23 mouse cellular contexts compared by ENCODE assay signal in genomic region chr14:43268521-43269084, GRCm38 (mm10). TPM values are rescaled to one million over a fixed set of nuclear protein-coding genes. Genes with fewer than 3 reads are reported as not detected.
DNase-seq lines count a peak whose midpoint lies in the region.
"Not testable (repeated sequence)": the region's sequence is repeated elsewhere in the genome, so short reads cannot be mapped to it uniquely, and the experiment has no call there.
"Had no signal": no experiment of that assay in that cellular context is flagged by ENCODE, and none has a peak within 500 bp of the region (broad histone marks: within the 10 kb centered on the region; RNA-seq: fewer than 3 reads in every experiment).

No protein-coding gene starts in this region.

- not testable (repeated sequence) for H3K27me3 ChIP-seq in embryonic facial prominence, embryonic 10.5 days (replicated peaks; ENCODE audit: low read depth, poor library complexity, severe bottlenecking); heart, embryonic 10.5 days (ENCODE audit: insufficient read depth, poor library complexity, severe bottlenecking)

- DNase-seq in embryonic facial prominence, embryonic 10.5 days (ENCODE audit: low spot score): peak; percentile 3
- peak; percentile 2 for DNase-seq in gastrocnemius, postnatal 10 days
- DNase-seq in heart, adult 11 months: peak; percentile 94
- peak; percentile 33 for DNase-seq in heart, embryonic 10.5 days (ENCODE audit: low spot score)
- peak; percentile 41 to 79 for DNase-seq in left cerebral cortex, postnatal 25 days (ENCODE audit: low spot score in 2 of 2)
- DNase-seq in right cerebral cortex, adult 2 months (ENCODE audit: low spot score in 2 of 2): peak; percentile 50 to 64

- not testable (repeated sequence) for H3K4me3 ChIP-seq in embryonic facial prominence, embryonic 10.5 days; heart, embryonic 10.5 days

- WGBS in embryonic facial prominence, embryonic 10.5 days: 65% methylated on average over 2 of the region's 2 CpGs
- 57% methylated on average over 2 of the region's 2 CpGs for WGBS in heart, embryonic 10.5 days

- not testable (repeated sequence) for H3K36me3 ChIP-seq in embryonic facial prominence, embryonic 10.5 days (replicated peaks); heart, embryonic 10.5 days

- H3K27ac ChIP-seq in embryonic facial prominence, embryonic 10.5 days (replicated peaks); heart, embryonic 10.5 days: not testable (repeated sequence)

- H3K9me3 ChIP-seq in embryonic facial prominence, embryonic 10.5 days; heart, embryonic 10.5 days: not testable (repeated sequence)

- H3K4me1 ChIP-seq in embryonic facial prominence, embryonic 10.5 days; heart, embryonic 10.5 days: not testable (repeated sequence)

- intact Hi-C loops in left cerebral cortex, postnatal 25 days (cut with DNase I): not testable (repeated sequence)

RNA-seq across cellular contexts. Expression of gene Gm9732, which starts 6.2 kb away (rescaled TPM):
- not detected in 2 replicates for polyA plus RNA-seq in embryonic facial prominence, embryonic 10.5 days (2016; fragmentation: Nextera tagmentation; extraction: Ambion mirVana)
- total RNA-seq in gastrocnemius, postnatal 10 days (2021): not detected
- polyA plus RNA-seq in heart, embryonic 10.5 days (2016; fragmentation: Nextera tagmentation; extraction: Ambion mirVana): not detected in 2 replicates
- total RNA-seq in left cerebral cortex, postnatal 25 days (2021): under 1 TPM in 1 of 2 experiments, not detected in 1; 0.23 TPM
- total RNA-seq: adrenal gland, adult 2 months; adrenal gland, postnatal 10 days; adrenal gland, postnatal 25 days; adrenal gland, postnatal 4 days; forebrain, postnatal 0 days had no signal
- polyA plus RNA-seq: adrenal gland, adult 2 months; cortical plate, adult 2 months; embryonic facial prominence, embryonic 11.5 days; embryonic facial prominence, embryonic 13.5 days; embryonic facial prominence, embryonic 15.5 days; erythroblast, embryonic 14.5 days; forebrain, embryonic 11.5 days; forebrain, embryonic 13.5 days; forebrain, embryonic 15.5 days; forebrain, postnatal 0 days had no signal

RNA-seq across cellular contexts. Expression of gene Gm8126, which starts 10.2 kb away (rescaled TPM):
- polyA plus RNA-seq in embryonic facial prominence, embryonic 10.5 days (2016; fragmentation: Nextera tagmentation; extraction: Ambion mirVana): not detected in 2 replicates
- total RNA-seq in gastrocnemius, postnatal 10 days (2021): not detected
- polyA plus RNA-seq in heart, embryonic 10.5 days (2016; fragmentation: Nextera tagmentation; extraction: Ambion mirVana): not detected in 2 replicates
- 1 to 10 TPM in 1 of 2 experiments, under 1 TPM in 1; 0.64 to 1.3 TPM for total RNA-seq in left cerebral cortex, postnatal 25 days (2021)
- total RNA-seq: adrenal gland, adult 2 months; adrenal gland, postnatal 25 days; ES-E14; forebrain, postnatal 0 days; MEL had no signal
- polyA plus RNA-seq: adrenal gland, adult 2 months; cerebellum, adult 2 months; cortical plate, adult 2 months; embryonic facial prominence, embryonic 11.5 days; embryonic facial prominence, embryonic 13.5 days; embryonic facial prominence, embryonic 15.5 days; forebrain, embryonic 11.5 days; forebrain, embryonic 13.5 days; forebrain, embryonic 15.5 days; forebrain, postnatal 0 days had no signal

RNA-seq across cellular contexts. Expression of gene Gm8127, which starts 25.0 kb away (rescaled TPM):
- not detected in 2 replicates for polyA plus RNA-seq in embryonic facial prominence, embryonic 10.5 days (2016; fragmentation: Nextera tagmentation; extraction: Ambion mirVana)
- total RNA-seq in gastrocnemius, postnatal 10 days (2021): not detected
- not detected in 2 replicates for polyA plus RNA-seq in heart, embryonic 10.5 days (2016; fragmentation: Nextera tagmentation; extraction: Ambion mirVana)
- not detected for total RNA-seq in left cerebral cortex, postnatal 25 days (2021)
- total RNA-seq: adrenal gland, adult 2 months; adrenal gland, postnatal 10 days; adrenal gland, postnatal 25 days; adrenal gland, postnatal 4 days; ES-E14; forebrain, postnatal 0 days; MEL had no signal
- polyA plus RNA-seq: adrenal gland, adult 2 months; C2C12; cerebellum, adult 2 months; cortical plate, adult 2 months; embryonic facial prominence, embryonic 11.5 days; embryonic facial prominence, embryonic 13.5 days; embryonic facial prominence, embryonic 15.5 days; erythroblast, embryonic 14.5 days; forebrain, embryonic 11.5 days; forebrain, embryonic 13.5 days; forebrain, embryonic 15.5 days; forebrain, postnatal 0 days had no signal

RNA-seq across cellular contexts. Expression of gene Gm8122, which starts 33.5 kb away (rescaled TPM):
- polyA plus RNA-seq in embryonic facial prominence, embryonic 10.5 days (2016; fragmentation: Nextera tagmentation; extraction: Ambion mirVana): not detected in 2 replicates
- not detected for total RNA-seq in gastrocnemius, postnatal 10 days (2021)
- polyA plus RNA-seq in heart, embryonic 10.5 days (2016; fragmentation: Nextera tagmentation; extraction: Ambion mirVana): not detected in 2 replicates
- total RNA-seq in left cerebral cortex, postnatal 25 days (2021): not detected
- total RNA-seq: adrenal gland, adult 2 months; adrenal gland, postnatal 10 days; adrenal gland, postnatal 25 days; adrenal gland, postnatal 4 days; ES-E14; forebrain, postnatal 0 days; MEL had no signal
- polyA plus RNA-seq: adrenal gland, adult 2 months; C2C12; cerebellum, adult 2 months; cortical plate, adult 2 months; embryonic facial prominence, embryonic 11.5 days; embryonic facial prominence, embryonic 13.5 days; embryonic facial prominence, embryonic 15.5 days; erythroblast, embryonic 14.5 days; forebrain, embryonic 11.5 days; forebrain, embryonic 13.5 days; forebrain, embryonic 15.5 days; forebrain, postnatal 0 days had no signal

Comparison
In these comparisons a context has a peak if more than half of its experiments do, and no peak if none do; other contexts are left out.
1. DNase-seq: peak in every context shown above with its lines; median percentile 94 in heart, adult 11 months; 60 in left cerebral cortex, postnatal 25 days; 57 in right cerebral cortex, adult 2 months; 33 in heart, embryonic 10.5 days; 3 in embryonic facial prominence, embryonic 10.5 days; 2 in gastrocnemius, postnatal 10 days.